Mouse (Mus musculus): ENCODE measurements around the gene Gm38119.
"Not testable (repeated sequence)": the region's sequence is repeated elsewhere in the genome, so short reads cannot be mapped to it uniquely, and the experiment has no call there.

Gene Gm38119

GRCm38 (mm10) chr3:92738996-92739395 lies at the start of gene Gm38119:
TSS of gene Gm38119 (minus strand) at chr3:92739096.
- DNase-seq (ENCODE audit: low spot score) = no peak

GRCm38 (mm10) chr3:92778799-92779198 lies 39.9 kb upstream of the Gm38119 start, which contains the start of gene Lce1i:
TSS of gene Lce1i (minus strand) at chr3:92778899.
- no peak for DNase-seq (ENCODE audit: low spot score)

GRCm38 (mm10) chr3:92771573-92771972 lies 32.7 kb upstream of the Gm38119 start:
- no peak for DNase-seq (ENCODE audit: low spot score)

- no peak for DNase-seq (ENCODE audit: low spot score)
Observed at GRCm38 (mm10) chr3:92764965-92765364, 26.1 kb upstream of the Gm38119 start, which contains the start of gene Lce1h. TSS of gene Lce1h (minus strand) at chr3:92765065.

GRCm38 (mm10) chr3:92753197-92753596 lies 14.3 kb upstream of the Gm38119 start:
- DNase-seq (ENCODE audit: low spot score) = no peak

GRCm38 (mm10) chr3:92752238-92752637 lies 13.3 kb upstream of the Gm38119 start, which contains the start of gene Lce1g:
TSS of gene Lce1g (minus strand) at chr3:92752338.
- DNase-seq (ENCODE audit: low spot score) = no peak

DNA sequence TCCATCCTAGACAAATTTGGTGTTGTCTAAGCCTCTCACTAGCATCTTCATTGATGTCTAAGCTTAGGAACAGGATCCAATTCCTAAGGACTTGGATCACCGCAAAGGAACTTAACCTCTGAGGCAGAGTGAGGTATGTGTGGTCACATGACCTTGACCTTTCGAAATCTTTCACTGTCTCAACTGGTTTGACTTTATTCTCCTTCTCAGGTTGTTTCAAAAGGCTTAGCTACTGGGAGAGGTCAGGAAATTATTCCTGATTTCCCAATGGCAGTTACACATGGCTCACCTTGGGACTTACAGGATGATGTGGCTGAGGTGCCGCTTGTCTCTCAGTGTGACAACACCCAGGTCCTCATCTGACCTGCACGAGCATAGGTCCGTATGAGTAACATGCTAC lies 16.3 kb downstream of the Gm38119 start:
- no peak for DNase-seq (ENCODE audit: low spot score)

GRCm38 (mm10) chr3:92720250-92720649 lies 18.6 kb downstream of the Gm38119 start, which contains the start of gene Lce1f:
TSS of gene Lce1f (minus strand) at chr3:92720350.
- no peak for DNase-seq (ENCODE audit: low spot score)

DNA sequence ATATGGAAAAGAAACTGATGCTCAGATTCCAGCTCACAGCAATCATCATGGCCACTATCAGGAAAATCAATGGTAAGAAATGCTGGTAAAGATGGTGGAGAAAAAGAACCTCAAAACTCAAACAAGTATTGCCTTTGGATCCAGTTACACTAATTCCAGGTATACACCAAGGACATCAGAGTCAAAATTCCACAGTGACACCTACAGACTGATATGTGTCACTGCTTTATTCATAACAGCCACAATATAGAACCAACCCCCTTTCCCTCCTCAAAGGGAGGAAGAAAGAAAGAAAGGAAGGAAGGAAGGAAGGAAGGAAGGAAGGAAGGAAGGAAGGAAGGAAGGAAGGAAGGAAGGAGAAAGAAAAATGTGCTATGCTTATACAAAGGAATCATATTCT lies 23.8 kb downstream of the Gm38119 start:
- DNase-seq (ENCODE audit: low spot score) = no peak

DNA sequence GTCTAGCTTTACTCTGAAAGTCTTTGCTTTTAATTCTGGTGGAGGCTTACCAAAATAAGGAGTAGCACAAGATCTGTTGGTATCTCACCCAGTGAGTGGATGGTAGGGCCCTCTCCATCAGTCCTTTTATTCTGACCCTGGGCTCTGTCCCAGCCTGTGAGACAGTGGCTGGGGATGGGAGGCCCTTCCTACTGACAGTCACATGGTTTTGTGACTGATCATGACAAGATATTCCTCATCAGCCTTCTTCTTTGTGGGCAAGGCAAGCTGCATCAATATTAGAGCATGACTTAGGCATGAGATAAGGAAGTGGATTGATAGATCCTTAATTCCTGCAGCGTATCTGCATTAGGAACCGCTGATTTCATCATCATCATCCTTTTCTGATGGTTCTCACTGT lies 29.9 kb downstream of the Gm38119 start, which contains the start of gene Lce1e:
TSS of gene Lce1e (minus strand) at position 101 of the 400 bp plus-strand sequence.
- DNase-seq (ENCODE audit: low spot score) = no peak

GRCm38 (mm10) chr3:92694613-92695012 lies 44.3 kb downstream of the Gm38119 start:
- no peak for DNase-seq (ENCODE audit: low spot score)

DNA sequence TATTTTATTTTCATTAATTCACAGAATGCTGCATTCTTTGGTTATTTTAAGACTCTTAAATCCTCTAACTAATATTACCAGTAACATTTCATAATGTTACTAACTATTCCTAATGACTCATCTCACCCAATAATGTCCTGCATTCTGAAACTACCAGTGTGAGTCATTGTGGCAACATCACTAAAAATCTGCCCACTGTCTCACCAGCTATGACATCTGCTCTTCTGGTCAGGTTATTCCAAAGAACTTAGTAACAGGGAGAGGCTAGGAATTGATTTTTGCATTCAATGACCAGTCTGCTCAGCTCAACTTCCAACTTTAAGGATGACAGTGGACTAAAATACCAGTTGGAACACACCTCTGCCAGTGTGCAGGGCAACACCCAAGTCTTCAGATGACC lies 47.2 kb downstream of the Gm38119 start:
- DNase-seq (ENCODE audit: low spot score) = no peak

GRCm38 (mm10) chr3:92689154-92689553 lies 49.7 kb downstream of the Gm38119 start:
- not testable (repeated sequence) for DNase-seq (ENCODE audit: low spot score)
